Mouse (Mus musculus) thymus, adult 2 months (tissue): ENCODE results near the gene C1qbp.

ENCODE experiments used
- CTCF ChIP-seq: fragments of 200-500 bp; IDR thresholded peaks from 2 replicates; pipeline ENCODE4 v1.5.1; 2012; ENCODE audit warnings: mild to moderate bottlenecking, control low read depth, low read length, moderate library complexity, borderline replicate concordance; ENCODE audit not compliant: control insufficient read depth, poor library complexity, insufficient read depth; ENCODE audit errors: extremely low read depth
- POLR2A ChIP-seq: fragments of 200-500 bp; IDR thresholded peaks from 2 replicates; pipeline ENCODE4 v1.6.1; 2012; ENCODE audit warnings: mild to moderate bottlenecking, low read length, control low read depth, moderate library complexity; ENCODE audit not compliant: control insufficient read depth, poor library complexity, insufficient read depth; ENCODE audit errors: extremely low read depth

- TF ChIP-seq POLR2A, result no peak
- TF ChIP-seq CTCF, result no peak
Measured at GRCm38 (mm10) chr11:71017051-71017450, 34.2 kb upstream of the C1qbp start.
